9 mouse cellular contexts compared by ENCODE assay signal in genomic region chr13:64155171-64155571, GRCm38 (mm10). TPM values are rescaled to one million over a fixed set of nuclear protein-coding genes. Genes with fewer than 3 reads are reported as not detected.
A peak's percentile ranks its signal among the peaks of the same experiment; 100 is the strongest.
DNase-seq lines count a peak whose midpoint lies in the region; ATAC-seq and TF ChIP-seq lines count a peak whose summit lies in the region.
"Had no signal": no experiment of that assay in that cellular context is flagged by ENCODE, and none has a peak within 500 bp of the region (broad histone marks: within the 10 kb centered on the region; RNA-seq: fewer than 3 reads in every experiment).

No protein-coding gene starts in this region.

- DNase-seq in hindbrain, embryonic 10.5 days (ENCODE audit: low spot score): peak; percentile 31
- DNase-seq in hindbrain, embryonic 14.5 days (ENCODE audit: low spot score): no peak
- peak; percentile 52 for DNase-seq in ES-E14 (ENCODE audit: low read depth, low spot score)
- peak; percentile 83 for DNase-seq in heart, embryonic 10.5 days (ENCODE audit: low spot score)
- peak; percentile 82 for DNase-seq in lung, embryonic 14.5 days
- no peak for DNase-seq in cerebellum, postnatal 14 days
- no peak for DNase-seq in MN1 (ENCODE audit: low spot score)
- DNase-seq in ovary, adult 18-20 months (ENCODE audit: low spot score): no peak
- DNase-seq: thymus, adult 18-20 months had no signal

- no peak overlapping the region for H3K27ac ChIP-seq in hindbrain, embryonic 10.5 days
- H3K27ac ChIP-seq in hindbrain, embryonic 14.5 days: no peak overlapping the region
- no peak overlapping the region for H3K27ac ChIP-seq in ES-E14 (ENCODE audit: insufficient read depth, low read depth, low read length, poor library complexity, severe bottlenecking)
- H3K27ac ChIP-seq in heart, embryonic 10.5 days: peak overlapping the region; percentile 96; the same call in 1 of the 2 replicates
- peak overlapping the region; percentile 87 for H3K27ac ChIP-seq in lung, embryonic 14.5 days (ENCODE audit: low read depth)

- H3K27me3 ChIP-seq in hindbrain, embryonic 10.5 days (ENCODE audit: insufficient read depth, poor library complexity, severe bottlenecking): peaks cover 10% of the 10 kb centered on the region
- H3K27me3 ChIP-seq in hindbrain, embryonic 14.5 days (ENCODE audit: control insufficient read depth, insufficient read depth, low read length): peaks cover 3% of the 10 kb centered on the region
- no peaks in the 10 kb centered on the region for H3K27me3 ChIP-seq in heart, embryonic 10.5 days (ENCODE audit: insufficient read depth, poor library complexity, severe bottlenecking)
- H3K27me3 ChIP-seq in lung, embryonic 14.5 days (ENCODE audit: insufficient read depth, low read length): no peaks in the 10 kb centered on the region

- no peaks in the 10 kb centered on the region; the same call in 1 of the 2 replicates for H3K36me3 ChIP-seq in hindbrain, embryonic 10.5 days
- no peaks in the 10 kb centered on the region for H3K36me3 ChIP-seq in hindbrain, embryonic 14.5 days (replicated peaks; ENCODE audit: control insufficient read depth, insufficient read depth)
- peaks cover 1% of the 10 kb centered on the region; the same call in 1 of the 2 replicates for H3K36me3 ChIP-seq in ES-E14 (ENCODE audit: control insufficient read depth, insufficient read depth, low read length, poor library complexity, severe bottlenecking)
- H3K36me3 ChIP-seq in heart, embryonic 10.5 days: no peaks in the 10 kb centered on the region
- H3K36me3 ChIP-seq in lung, embryonic 14.5 days (ENCODE audit: insufficient read depth): no peaks in the 10 kb centered on the region

- 10% methylated on average over 1 of the region's 1 CpGs for WGBS in hindbrain, embryonic 10.5 days
- 3% methylated on average over 1 of the region's 1 CpGs for WGBS in hindbrain, embryonic 14.5 days
- WGBS in heart, embryonic 10.5 days: 11% methylated on average over 1 of the region's 1 CpGs
- 11% methylated on average over 1 of the region's 1 CpGs for WGBS in lung, embryonic 14.5 days

- no peak overlapping the region for H3K9ac ChIP-seq in hindbrain, embryonic 14.5 days
- no peak overlapping the region for H3K9ac ChIP-seq in ES-E14 (ENCODE audit: insufficient read depth, low read depth, low read length, poor library complexity, severe bottlenecking)
- no peak overlapping the region for H3K9ac ChIP-seq in lung, embryonic 14.5 days

- in situ Hi-C loops in ES-E14 (cut with MboI; ENCODE audit: low sequenced_read_pairs in 2 of 2, unreplicated experiment in 2 of 2): no loop called here

- H3K4me2 ChIP-seq in hindbrain, embryonic 14.5 days (replicated peaks): no peak overlapping the region
- H3K4me2 ChIP-seq in lung, embryonic 14.5 days: 0 out of 2 replicates have a peak overlapping the region, but pooled peaks have one; percentile 29

- H3K4me3 ChIP-seq in hindbrain, embryonic 10.5 days: no peak overlapping the region
- H3K4me3 ChIP-seq in hindbrain, embryonic 14.5 days (replicated peaks; ENCODE audit: low read length): no peak overlapping the region
- H3K4me3 ChIP-seq in ES-E14 (ENCODE audit: insufficient read depth in 1 of 2, low read depth in 1 of 2, low read length in 2 of 2, poor library complexity in 1 of 2, severe bottlenecking in 1 of 2): no peak overlapping the region
- no peak overlapping the region for H3K4me3 ChIP-seq in heart, embryonic 10.5 days
- H3K4me3 ChIP-seq in lung, embryonic 14.5 days (ENCODE audit: low read depth, low read length): no peak overlapping the region

- no peak for ATAC-seq in hindbrain, embryonic 14.5 days (ENCODE audit: low FRiP score)
- ATAC-seq in lung, embryonic 14.5 days (ENCODE audit: insufficient read depth): no peak

- peaks cover 41% of the 10 kb centered on the region for H3K4me1 ChIP-seq in hindbrain, embryonic 10.5 days (replicated peaks)
- H3K4me1 ChIP-seq in hindbrain, embryonic 14.5 days (replicated peaks; ENCODE audit: control insufficient read depth, insufficient read depth, low read length): peaks cover 5% of the 10 kb centered on the region; the same call in 1 of the 2 replicates
- peaks cover 6 to 9% of the 10 kb centered on the region in 2 experiments; a peak in 2 of 4 replicates for H3K4me1 ChIP-seq in ES-E14 (ENCODE audit: control insufficient read depth in 2 of 2, insufficient read depth in 2 of 2, low read length in 2 of 2, poor library complexity in 1 of 2)
- peaks cover 19% of the 10 kb centered on the region for H3K4me1 ChIP-seq in heart, embryonic 10.5 days
- peaks cover 6% of the 10 kb centered on the region; the same call in 1 of the 2 replicates for H3K4me1 ChIP-seq in lung, embryonic 14.5 days (ENCODE audit: insufficient read depth)

- TF ChIP-seq CTCF in lung, embryonic 14.5 days (IDR thresholded peaks at IDR 0.05; ENCODE audit: low read depth): peak; percentile 68

- H3K9me3 ChIP-seq in hindbrain, embryonic 10.5 days: no peaks in the 10 kb centered on the region
- no peaks in the 10 kb centered on the region for H3K9me3 ChIP-seq in hindbrain, embryonic 14.5 days (ENCODE audit: control insufficient read depth, low read length)
- no peaks in the 10 kb centered on the region for H3K9me3 ChIP-seq in ES-E14 (ENCODE audit: control insufficient read depth, insufficient read depth, low read depth, low read length)
- no peaks in the 10 kb centered on the region for H3K9me3 ChIP-seq in heart, embryonic 10.5 days
- no peaks in the 10 kb centered on the region for H3K9me3 ChIP-seq in lung, embryonic 14.5 days (ENCODE audit: low read depth, low read length)

TF ChIP-seq in ES-E14, 5 proteins besides CTCF, POLR2A, EP300 and RAD21:
- TF ChIP-seq ZNF384 (IDR thresholded peaks at IDR 0.05; ENCODE audit: low read depth, low read length) (no peak), MAFK (IDR thresholded peaks at IDR 0.05; ENCODE audit: insufficient read depth, low read depth, low read length) (no peak), ZC3H11A (IDR thresholded peaks at IDR 0.05; ENCODE audit: borderline replicate concordance, low read depth, low read length) (no peak), CHD2 (IDR thresholded peaks at IDR 0.05; ENCODE audit: low read depth, low read length) (no peak), HCFC1 (IDR thresholded peaks at IDR 0.05; ENCODE audit: borderline replicate concordance, insufficient read depth, low read length) (no peak)

RNA-seq across cellular contexts. Expression of gene Zfp367, which starts 2.2 kb away (rescaled TPM):
- 12.5 and 17.1 TPM in 2 replicates for polyA plus RNA-seq in hindbrain, embryonic 10.5 days (2016; fragmentation: Nextera tagmentation; extraction: Ambion mirVana)
- polyA plus RNA-seq in hindbrain, embryonic 14.5 days (2014; fragmentation: Nextera tagmentation; extraction: Ambion mirVana): 5.8 and 8.0 TPM in 2 replicates
- 18.0 and 24.8 TPM in 2 replicates for total RNA-seq in ES-E14 (2012; rRNA removed)
- polyA plus RNA-seq in heart, embryonic 10.5 days (2016; fragmentation: Nextera tagmentation; extraction: Ambion mirVana): 16.8 and 20.4 TPM in 2 replicates
- 29.5 and 33.6 TPM in 2 replicates for polyA plus RNA-seq in lung, embryonic 14.5 days (2014; fragmentation: Nextera tagmentation; extraction: Ambion mirVana)

RNA-seq across cellular contexts. Expression of gene Habp4, which starts 6.5 kb away (rescaled TPM):
- 20.2 and 24.2 TPM in 2 replicates for polyA plus RNA-seq in hindbrain, embryonic 10.5 days (2016; fragmentation: Nextera tagmentation; extraction: Ambion mirVana)
- 52.4 and 65.2 TPM in 2 replicates for polyA plus RNA-seq in hindbrain, embryonic 14.5 days (2014; fragmentation: Nextera tagmentation; extraction: Ambion mirVana)
- 4.3 and 5.3 TPM in 2 replicates for total RNA-seq in ES-E14 (2012; rRNA removed)
- 39.3 and 43.8 TPM in 2 replicates for polyA plus RNA-seq in heart, embryonic 10.5 days (2016; fragmentation: Nextera tagmentation; extraction: Ambion mirVana)
- polyA plus RNA-seq in lung, embryonic 14.5 days (2014; fragmentation: Nextera tagmentation; extraction: Ambion mirVana): 28.5 and 30.1 TPM in 2 replicates

RNA-seq across cellular contexts. Expression of gene Slc35d2, which starts 26.0 kb away (rescaled TPM):
- polyA plus RNA-seq in hindbrain, embryonic 10.5 days (2016; fragmentation: Nextera tagmentation; extraction: Ambion mirVana): 5.5 and 6.9 TPM in 2 replicates
- polyA plus RNA-seq in hindbrain, embryonic 14.5 days (2014; fragmentation: Nextera tagmentation; extraction: Ambion mirVana): 1.2 and 1.7 TPM in 2 replicates
- total RNA-seq in ES-E14 (2012; rRNA removed): 7.1 and 9.4 TPM in 2 replicates
- polyA plus RNA-seq in heart, embryonic 10.5 days (2016; fragmentation: Nextera tagmentation; extraction: Ambion mirVana): 7.7 and 8.7 TPM in 2 replicates
- 4.4 and 4.7 TPM in 2 replicates for polyA plus RNA-seq in lung, embryonic 14.5 days (2014; fragmentation: Nextera tagmentation; extraction: Ambion mirVana)

Comparison
In these comparisons a context has a peak if more than half of its experiments do, and no peak if none do; other contexts are left out.
1. DNase-seq: peak in hindbrain, embryonic 10.5 days (single experiment), ES-E14 (single experiment), heart, embryonic 10.5 days (single experiment) and lung, embryonic 14.5 days (single experiment); none in hindbrain, embryonic 14.5 days (single experiment), cerebellum, postnatal 14 days (0 of 2), MN1 (single experiment) and ovary, adult 18-20 months (single experiment).
2. H3K27ac ChIP-seq: peak in heart, embryonic 10.5 days (single experiment) and lung, embryonic 14.5 days (single experiment); none in hindbrain, embryonic 10.5 days (single experiment), hindbrain, embryonic 14.5 days (single experiment) and ES-E14 (single experiment).